Mouse (Mus musculus): ENCODE measurements around the gene Plxna4. TPM values are rescaled to one million over a fixed set of nuclear protein-coding genes. Genes with fewer than 3 reads are reported as not detected.

Plxna4 gene
- total RNA-seq, 2 experiments from 2014 or later, result 2.2 to 2.5 TPM

DNA sequence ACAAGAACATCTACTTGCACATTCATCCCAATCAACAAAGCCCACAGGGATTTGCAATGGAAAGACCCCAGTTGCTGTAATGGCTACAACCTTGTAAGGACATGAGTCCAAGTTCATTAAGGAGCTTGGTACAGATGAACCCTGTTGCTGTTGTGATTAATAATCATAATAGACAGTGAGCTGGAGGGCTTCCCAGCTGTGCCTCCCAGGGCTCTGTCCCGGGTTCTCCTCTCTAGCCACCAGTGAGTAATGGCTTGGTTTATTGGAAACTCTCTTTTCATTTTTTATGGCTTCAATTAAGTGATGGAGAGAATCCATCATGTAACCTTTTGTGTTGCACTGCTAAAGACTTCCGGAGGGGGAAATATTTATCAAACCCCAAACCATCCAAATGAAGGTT is 164.9 kb downstream of the Plxna4 start:
- DNase-seq, result no peak
- intact Hi-C loops (cut with DNase I), result no loop called here

- DNase-seq, result no peak
- intact Hi-C loops (cut with DNase I), result no loop called here
These were observed 167.4 kb downstream of the Plxna4 start for GRCm38 (mm10) chr6:32420610-32421009.

GRCm38 (mm10) chr6:32417351-32417750 is 170.6 kb downstream of the Plxna4 start:
- intact Hi-C loops (cut with DNase I), result no loop called here
- DNase-seq, result no peak

- intact Hi-C loops (cut with DNase I), result no loop called here
- DNase-seq, result no peak
These were observed 176.7 kb downstream of the Plxna4 start for GRCm38 (mm10) chr6:32411325-32411724.

- intact Hi-C loops (cut with DNase I), result no loop called here
- DNase-seq, result no peak
These were observed 178.4 kb downstream of the Plxna4 start for GRCm38 (mm10) chr6:32409625-32410024.

GRCm38 (mm10) chr6:32407574-32408185 is 180.3 kb downstream of the Plxna4 start:
- no peak for DNase-seq
- intact Hi-C loops (cut with DNase I), result no loop called here

DNA sequence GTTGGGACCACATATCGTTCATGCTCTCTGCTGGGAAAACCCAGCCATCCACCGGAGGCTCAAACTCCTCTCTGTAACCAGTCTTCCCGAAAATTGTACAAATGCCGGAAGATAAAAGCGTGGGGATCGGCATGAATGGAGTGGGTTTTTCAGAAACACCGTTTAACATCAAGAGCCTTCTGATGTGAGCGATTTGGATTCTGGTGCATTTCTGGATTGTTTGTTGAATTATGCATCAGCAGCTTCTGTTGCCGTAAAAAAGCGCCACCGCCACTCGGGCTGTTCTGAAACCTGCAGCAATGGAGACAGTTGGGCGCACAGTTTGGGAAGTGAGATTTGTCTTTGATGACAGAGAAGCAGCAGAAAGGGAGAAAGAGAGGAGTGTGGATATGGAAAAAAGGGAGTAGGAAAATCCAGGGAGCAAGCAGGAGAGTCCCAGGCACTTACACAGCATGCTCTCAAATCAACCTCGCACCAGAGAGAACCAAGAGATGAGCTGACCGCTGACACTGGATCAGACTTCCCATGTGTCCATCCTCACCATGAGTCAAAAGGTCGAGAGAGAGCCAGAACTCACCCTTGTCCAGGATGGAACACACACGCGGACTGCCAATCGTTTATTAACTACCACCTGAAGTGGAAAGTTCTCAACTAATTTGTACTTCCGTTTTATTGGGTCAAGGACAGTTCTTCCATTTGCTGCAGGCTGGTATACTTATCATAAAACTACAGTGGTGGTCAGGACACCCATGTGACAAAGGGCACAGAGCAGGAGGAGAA is 181.5 kb downstream of the Plxna4 start:
- intact Hi-C loops (cut with DNase I), result no loop called here
- no peak for DNase-seq

DNA sequence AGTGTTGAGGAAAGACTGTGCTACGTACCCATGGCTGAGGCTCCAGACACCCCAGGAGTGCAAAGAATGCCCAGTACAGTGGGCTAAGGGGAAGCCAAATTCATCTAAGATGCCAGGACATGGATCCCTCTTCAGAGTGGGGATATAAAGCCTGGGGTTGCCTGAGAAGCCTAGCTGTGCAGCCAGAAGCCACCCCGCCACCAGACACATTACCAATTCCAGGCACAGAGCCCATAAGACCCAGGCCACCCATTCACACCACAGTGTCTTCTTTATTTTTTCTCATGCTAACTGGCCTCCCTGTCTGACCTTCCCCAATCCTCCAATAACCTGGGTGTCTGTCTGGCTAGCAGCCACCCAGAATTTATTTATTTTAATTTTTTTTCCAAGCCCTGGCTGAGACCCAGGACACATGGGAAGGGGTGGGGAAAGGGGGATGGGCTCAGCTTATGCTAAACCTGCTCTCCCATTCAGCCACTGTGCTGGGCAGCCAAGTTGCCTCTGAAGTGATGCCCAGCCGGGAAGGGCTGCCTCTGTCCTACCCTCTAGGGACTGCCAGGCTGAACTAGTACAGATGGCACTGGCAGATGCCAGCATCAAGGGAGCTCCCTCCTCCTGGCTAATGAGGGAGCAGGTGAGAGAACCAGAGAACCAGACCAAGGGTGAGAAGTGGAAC is 185.3 kb downstream of the Plxna4 start:
- no peak for DNase-seq
- intact Hi-C loops (cut with DNase I), result no loop called here

- intact Hi-C loops (cut with DNase I), result no loop called here
- DNase-seq, result no peak
These were observed 189.7 kb downstream of the Plxna4 start for GRCm38 (mm10) chr6:32398261-32398660.

DNA sequence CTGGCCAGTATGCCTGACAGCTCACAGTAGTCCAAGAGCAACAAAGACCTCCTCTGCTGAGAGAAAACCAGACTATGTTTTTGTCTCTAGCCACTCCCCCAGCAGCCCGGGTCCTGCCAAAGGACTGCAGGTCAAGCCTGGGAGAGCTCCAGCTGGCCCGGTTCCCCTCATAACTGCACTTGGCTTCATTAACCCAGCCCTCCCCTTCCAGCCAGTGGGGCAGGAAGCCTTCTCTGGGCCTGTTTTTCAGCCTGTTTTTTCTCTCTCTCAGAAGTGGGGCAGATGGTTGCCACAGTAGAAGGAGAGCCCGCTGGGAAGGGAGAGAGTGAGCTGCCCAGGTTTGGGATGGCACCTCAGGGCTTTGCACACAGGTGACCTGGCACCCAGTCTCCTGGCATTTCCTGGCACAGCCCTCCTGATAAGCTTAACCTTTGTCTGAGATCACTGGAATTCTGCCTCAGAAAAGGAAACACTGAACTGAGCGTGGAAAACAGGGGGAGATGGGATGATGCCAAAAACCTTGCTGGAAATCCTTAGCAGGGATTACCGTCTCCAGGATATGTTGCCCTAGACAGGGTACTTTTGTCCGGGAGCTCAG is 190.8 kb downstream of the Plxna4 start:
- DNase-seq, result peak; percentile 82 to 83
- intact Hi-C loops (cut with DNase I), result no loop called here

DNA sequence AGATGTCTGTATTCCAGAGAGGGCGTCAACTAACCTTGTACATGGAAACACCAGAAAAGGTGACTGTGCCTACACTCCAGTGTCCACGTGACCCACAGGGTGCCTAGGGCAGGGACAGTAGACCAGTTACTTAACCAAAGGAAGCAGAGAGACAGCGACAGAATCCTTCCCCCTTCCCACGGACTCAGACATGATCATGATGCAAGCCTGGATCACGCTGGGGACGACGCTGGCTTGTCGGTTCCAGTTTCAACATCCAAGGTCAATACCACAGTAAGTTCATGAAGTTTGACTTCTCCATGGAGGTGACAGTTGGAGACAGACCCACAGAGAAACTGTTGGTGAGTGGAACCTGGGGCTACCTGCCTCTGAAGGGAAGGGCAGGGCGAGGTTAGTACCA is 192.6 kb downstream of the Plxna4 start:
- DNase-seq, result no peak
- intact Hi-C loops (cut with DNase I), result no loop called here

DNA sequence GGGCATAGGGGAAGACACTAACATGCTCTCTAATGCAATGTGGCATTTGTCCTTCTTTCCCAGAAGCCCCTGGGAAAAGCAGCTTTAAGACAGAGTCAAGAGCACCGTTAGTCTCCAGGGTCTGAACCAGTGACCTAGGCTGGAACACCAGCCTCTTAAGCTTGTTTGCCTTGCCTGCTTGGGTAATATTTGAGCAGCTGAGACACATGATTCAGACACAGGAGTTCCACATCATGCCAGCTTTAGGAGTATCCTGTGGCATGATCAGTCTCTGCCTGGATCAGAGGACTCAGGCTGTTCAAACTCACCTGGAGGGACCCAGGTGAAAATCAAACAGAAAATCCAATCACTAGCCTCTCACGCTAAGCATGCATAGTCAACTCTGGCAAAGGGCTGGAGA is 195.7 kb downstream of the Plxna4 start:
- DNase-seq, result no peak
- intact Hi-C loops (cut with DNase I), result no loop called here

GRCm38 (mm10) chr6:32388276-32388675 is 199.7 kb downstream of the Plxna4 start:
- intact Hi-C loops (cut with DNase I), result no loop called here
- no peak for DNase-seq

DNA sequence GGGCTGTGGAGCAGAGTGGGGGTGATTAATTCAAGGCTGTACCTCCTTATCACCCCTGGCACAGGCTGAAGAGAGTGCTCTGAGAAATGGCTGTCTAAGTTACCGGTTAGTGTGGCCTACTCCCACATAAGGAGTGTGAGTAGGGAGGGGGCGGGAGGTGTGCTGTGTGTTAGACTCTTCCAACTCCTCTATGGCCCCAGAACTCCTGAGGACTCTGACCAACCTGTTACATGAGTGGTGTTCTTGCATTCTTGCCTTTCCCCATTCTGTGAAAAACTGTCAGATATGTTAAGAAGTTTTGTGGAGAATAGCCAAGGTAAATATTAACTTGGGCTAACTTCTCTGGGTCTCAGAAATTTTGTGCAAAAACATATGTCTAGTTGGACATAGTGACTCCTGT is 201.1 kb downstream of the Plxna4 start:
- DNase-seq, result no peak
- intact Hi-C loops (cut with DNase I), result no loop called here

DNA sequence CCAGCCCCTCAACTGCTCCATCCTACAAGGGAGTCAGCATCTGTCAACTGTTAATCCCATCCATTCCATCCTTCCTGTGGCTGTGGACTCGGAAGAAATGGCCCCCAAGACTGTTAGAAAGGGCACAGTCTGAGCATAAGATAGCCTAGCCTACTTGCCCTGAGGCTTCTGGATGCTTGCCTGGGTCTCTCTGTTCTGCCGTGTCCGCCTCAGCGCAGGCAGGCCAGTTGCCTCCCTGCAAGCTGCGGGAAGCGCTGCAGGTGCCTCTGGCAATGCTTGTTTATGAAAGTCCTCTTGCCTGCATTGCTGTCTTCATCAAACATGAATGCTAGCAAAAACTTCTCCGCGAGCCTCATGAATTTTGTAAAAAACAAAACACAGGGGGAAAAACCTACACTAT is 203.1 kb downstream of the Plxna4 start:
- DNase-seq, result no peak
- intact Hi-C loops (cut with DNase I), result loop anchor here (2.0 kb wide), 1 partner anchor 20 kb away; no protein-coding TSS in a partner anchor

- no peak for DNase-seq
These were observed 203.6 kb downstream of the Plxna4 start for GRCm38 (mm10) chr6:32384423-32384822.

DNA sequence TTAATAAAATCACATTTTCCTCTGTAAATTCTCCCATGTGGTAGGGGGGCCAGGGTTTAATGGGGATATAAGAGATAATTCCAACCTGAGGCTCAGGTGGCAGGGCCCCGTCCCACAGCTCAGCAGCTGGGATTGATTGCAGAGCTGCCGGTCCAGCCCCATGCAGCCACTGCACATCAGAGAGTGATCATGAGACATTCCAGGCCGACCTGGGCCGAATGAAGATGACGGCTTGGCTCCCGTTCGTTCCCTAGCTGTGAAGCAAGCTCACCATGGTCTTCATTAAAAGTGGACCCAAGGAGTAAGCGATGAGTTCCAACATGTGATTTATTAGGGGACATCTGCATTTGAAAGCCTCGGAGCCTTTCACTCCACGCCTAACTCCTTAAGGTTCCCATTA is 206.5 kb downstream of the Plxna4 start:
- intact Hi-C loops (cut with DNase I), result no loop called here
- no peak for DNase-seq

More at GRCm38 (mm10) chr6:32384423-32384822, 203.6 kb downstream of the Plxna4 start:
- intact Hi-C loops (cut with DNase I), result loop anchor here (2.0 kb wide), 1 partner anchor 20 kb away; no protein-coding TSS in a partner anchor

- intact Hi-C loops (cut with DNase I), result no loop called here
- peak; percentile 25 to 46 for DNase-seq
These were observed 210.8 kb downstream of the Plxna4 start for GRCm38 (mm10) chr6:32377181-32377580.

DNA sequence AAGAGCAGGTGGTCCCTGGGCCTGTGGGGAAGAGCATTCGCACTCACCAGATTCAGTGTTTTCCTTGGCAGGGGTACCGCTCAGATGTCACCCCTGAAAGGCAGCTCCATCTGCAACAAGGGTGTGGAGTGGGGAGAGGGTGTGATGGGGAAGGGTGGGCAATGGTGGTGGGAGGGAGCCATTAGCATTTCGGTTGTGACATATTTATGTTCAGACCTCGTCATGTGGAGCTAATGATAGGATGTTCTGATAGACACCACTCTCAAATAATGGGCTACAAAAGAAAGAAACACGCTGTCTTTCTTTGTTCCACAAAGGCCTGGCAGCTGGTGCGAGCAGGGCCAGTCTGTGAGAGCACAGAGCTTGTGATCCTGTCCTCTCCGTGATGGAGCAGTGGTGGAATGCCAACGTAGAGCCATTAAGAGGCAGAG is 214.0 kb downstream of the Plxna4 start:
- intact Hi-C loops (cut with DNase I), result no loop called here

DNA sequence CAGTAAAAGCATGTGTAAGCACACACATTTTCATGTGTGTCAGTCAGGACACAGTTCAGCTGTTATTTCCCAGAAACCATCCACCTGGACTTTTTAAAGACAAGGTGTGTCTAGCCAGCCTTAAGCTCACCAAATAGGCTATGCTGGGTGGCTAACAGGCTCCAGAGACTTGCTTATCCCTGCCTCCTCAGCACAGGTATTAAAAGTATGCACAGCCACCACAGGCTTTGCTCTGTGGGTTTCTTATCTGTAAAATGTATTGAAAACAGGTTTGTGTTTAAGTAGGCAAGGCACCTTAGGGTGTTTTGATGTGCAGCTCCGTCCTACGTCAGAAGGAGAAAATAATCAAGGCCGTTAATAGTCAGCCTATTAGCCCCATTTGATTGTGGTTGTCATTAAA is 218.9 kb downstream of the Plxna4 start:
- intact Hi-C loops (cut with DNase I), result no loop called here
- no peak for DNase-seq

More for the DNA sequence above, 214.0 kb downstream of the Plxna4 start:
- DNase-seq, result no peak

DNA sequence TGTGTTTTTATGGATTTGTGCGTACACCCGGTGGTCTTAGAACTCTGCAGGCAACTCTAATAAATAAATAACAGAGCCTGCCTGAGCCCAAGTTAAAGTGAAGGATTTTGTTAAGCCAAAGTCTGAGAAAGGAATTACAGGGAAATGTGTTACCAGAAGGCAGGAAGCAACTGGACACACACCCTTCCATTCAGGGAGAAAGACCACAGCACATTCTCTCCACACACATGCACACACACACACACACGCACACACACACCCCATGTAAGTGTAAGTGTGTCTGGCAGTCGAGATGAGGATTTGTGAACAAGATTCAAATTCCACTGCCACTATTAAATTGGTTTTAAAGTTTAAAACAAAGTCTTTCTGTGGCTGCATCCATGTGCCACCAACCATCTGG is 219.6 kb downstream of the Plxna4 start:
- DNase-seq, result no peak
- intact Hi-C loops (cut with DNase I), result no loop called here

All from gastrocnemius, postnatal 36 days (tissue).